Mouse (Mus musculus) megakaryocyte-erythroid progenitor cell, adult 5-6 weeks (primary cell): Measurements from ENCODE around the gene Rprd1b. TPM values are rescaled to one million over a fixed set of nuclear protein-coding genes. Genes with fewer than 3 reads are reported as not detected.
A peak's percentile ranks its signal among the peaks of the same experiment; 100 is the strongest.

ENCODE experiments used
- ATAC-seq: replicated peaks from 2 replicates; pipeline ENCODE4 v1.8.0; 2016; ENCODE audit warnings: mild to moderate bottlenecking, inconsistent platforms; ENCODE audit not compliant: severe bottlenecking, poor library complexity, low FRiP score, low TSS enrichment
- total RNA-seq, 2 experiments: library from RNA; stranded (forward) in 1 of 2; stranded (reverse) in 1 of 2; fragments of 200-1000, 215-1000 nt in 1 of 2; fragments of >200 nt in 1 of 2; fragmentation: Nextera tagmentation in 1 of 2; gene quantifications; 2 replicates each; pipeline ENCODE4 v1.2.3; 2014 to 2017

The Rprd1b gene
- 41.1 and 48.7 TPM in 2 replicates for total RNA-seq (2014; fragmentation: Nextera tagmentation)
- total RNA-seq (2017) = 21.6 and 27.9 TPM in 2 replicates

DNA sequence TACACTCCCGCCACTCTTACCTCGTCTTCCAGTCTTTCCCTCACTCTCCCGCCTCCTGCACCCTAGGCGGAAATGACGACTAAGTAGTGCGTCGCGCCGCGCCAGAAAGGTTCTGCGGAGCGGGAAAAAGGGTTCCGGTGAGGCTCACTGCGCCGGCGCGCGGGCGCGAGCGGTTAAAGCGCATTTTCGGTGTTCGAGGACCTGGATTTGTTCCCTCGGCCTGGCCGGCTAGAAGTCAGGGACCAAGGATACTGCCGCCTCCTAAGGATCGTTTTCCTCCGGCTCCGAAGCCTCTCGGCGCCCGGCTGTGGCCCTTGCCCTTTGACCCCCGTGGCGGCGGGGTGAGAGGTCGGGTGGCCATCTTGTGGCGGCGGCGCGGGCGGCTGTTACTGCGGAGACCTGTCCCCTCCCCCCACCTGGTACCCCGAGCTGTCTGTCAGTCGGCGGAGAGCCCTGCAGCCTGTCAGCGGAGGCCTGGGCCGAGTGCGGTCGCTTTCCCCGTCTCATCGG lies at the start of gene Rprd1b, which contains the start of gene Tti1:
Rprd1b (plus strand) TSS at position 144 of the 510 bp plus-strand sequence.
Tti1 (minus strand) TSS at position 80 of the 510 bp plus-strand sequence.
- peak; percentile 89 for ATAC-seq

DNA sequence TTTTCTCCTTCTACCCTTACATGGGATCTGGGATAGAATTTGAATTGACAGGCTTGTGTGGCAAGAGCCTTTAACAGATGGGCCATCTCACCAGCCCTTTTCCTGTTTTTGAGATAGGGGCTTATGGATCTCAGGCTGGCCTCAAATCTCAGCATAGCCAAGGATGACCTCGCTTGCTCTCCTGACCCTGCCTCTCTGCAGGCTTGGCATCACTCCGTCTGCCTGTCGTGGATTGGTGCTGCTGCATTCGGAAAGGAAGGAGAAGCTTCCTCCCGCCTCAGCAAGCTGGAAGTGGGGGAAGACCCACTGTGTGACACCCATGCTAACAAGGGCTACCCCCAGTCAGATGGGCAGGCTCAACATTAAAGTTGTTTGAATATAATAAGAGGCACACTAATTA lies 49.1 kb upstream of the Rprd1b start:
- no peak for ATAC-seq

DNA sequence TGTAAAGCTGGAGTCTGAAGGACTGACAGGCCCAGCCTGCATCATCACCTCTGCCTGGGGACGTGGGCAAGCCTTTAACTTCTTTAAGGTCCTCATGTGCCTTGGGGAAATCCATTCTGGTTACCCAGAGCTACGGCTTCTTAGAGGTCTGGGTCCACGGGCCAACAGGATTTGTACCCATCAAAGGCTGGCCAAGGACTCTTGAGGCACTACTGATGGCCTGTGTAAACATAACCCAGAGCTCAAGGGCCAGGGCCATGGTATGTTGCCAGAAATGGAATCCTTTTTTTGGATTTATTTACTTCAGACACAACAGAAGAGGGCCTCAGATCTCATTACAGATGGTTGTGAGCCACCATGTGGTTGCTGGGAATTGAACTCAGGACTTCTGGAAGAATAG lies 45.6 kb upstream of the Rprd1b start:
- ATAC-seq = no peak

DNA sequence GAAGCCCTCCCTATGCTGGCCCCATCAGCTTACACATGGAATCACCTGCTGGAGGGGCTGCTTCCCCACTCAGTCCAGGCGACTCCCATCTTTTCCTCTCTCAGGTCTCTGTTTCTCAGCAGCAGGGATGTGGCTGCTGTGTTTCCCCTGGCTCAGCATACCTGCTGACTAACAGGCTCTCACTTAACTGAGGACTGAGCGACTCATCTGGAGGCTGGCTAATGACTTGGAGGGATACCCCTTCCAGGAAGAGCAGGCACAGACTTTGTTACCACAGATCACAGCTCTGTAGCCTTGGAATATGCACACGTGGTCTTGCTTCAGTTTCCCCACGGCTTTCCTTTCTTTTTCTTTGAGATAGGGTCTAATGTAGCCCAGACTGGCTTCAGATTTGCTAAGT lies 45.0 kb upstream of the Rprd1b start:
- no peak for ATAC-seq

DNA sequence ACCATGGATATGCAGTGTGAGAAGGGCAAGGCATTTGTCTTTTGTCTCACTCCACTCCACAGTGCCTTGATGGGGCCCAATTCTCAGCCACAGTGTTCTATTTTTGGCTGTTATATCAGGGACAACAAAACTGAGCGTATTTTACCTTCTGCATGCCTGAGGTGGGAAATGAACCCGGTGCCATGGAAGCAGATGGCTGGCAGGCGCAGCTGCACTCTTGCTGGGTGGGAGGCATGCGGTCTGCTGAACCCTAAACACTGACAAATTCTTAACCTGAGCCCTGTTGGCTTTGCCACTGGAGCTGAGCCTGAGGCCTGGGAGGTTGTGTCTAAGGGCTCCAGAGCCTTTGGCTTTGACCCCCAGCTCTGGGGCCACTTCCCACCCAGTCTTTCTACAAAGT lies 42.7 kb upstream of the Rprd1b start:
- no peak for ATAC-seq

DNA sequence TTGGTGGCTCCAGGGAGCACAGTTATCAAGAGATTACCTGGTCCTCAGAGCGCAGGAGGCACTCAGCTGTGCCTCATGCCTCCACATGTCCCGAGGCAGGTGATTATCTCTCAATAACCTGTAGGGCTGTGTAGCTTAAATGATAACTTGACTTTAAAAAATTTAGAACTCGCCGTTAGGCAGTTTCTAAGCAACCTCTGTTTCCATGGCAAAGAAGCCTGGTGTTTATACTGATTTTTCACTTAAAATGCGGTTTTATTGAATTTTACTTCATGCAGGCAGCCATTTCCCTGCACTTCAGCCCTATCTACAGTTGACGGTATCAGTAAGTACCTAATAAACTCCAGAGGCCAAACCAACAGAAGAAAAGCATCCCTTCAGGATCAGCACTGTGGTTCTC lies 42.1 kb upstream of the Rprd1b start:
- ATAC-seq = no peak

DNA sequence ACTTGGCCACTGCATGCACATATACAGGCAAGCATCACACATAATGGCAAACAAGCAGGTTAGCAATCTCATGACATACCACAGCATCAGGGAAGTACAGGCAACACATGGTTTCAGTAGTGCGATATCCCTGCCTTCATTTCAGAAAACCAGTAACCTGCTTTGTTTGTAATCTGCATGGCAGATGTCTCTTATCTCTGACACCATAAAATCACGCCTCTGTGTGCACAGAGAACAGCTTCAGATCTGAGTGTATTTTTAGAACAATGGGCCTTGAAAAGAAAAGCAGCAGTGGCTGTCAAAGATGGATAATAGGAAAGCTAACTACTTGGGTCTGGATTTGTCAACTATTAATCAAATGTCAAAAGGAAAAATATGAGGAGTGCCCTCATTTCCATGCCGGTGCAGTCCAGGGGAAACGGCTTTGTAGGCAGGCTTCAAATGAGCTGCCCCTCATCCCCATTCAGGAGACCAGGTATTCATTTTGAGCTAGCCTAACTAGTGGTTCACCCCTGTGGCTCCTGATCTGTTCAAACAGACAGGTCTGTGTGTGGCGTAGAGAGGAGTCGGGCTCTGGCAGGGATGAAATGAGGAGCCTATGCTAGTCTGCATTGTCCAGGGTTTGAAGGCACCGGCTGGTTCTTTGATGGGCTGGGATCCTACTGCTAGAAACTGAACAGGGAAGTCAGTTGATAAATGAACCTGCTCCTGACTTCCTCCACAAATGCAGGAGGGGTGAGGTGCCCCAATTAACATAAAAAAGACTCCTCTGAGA lies 39.7 kb upstream of the Rprd1b start:
- peak; percentile 37 for ATAC-seq

DNA sequence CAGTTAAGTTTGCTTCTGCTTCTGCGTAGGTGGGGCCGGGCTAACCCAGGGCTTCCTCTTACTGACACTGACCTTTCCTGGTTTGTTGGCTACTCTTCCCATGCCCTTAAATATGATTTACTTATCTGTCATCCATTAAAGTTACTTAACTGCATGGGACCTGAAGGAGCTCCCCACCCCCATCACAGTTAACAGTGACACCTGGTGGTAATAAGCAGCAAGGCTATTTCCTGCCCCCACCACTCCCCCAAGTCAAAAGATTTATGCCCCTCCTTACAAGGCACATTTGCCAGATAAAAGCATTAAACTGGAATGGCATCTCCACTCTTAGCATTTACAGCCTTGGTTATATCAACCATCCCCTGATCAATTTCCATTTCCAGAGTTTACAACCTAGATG lies 38.4 kb upstream of the Rprd1b start:
- peak; percentile 56; the same call in 1 of the 2 replicates for ATAC-seq

DNA sequence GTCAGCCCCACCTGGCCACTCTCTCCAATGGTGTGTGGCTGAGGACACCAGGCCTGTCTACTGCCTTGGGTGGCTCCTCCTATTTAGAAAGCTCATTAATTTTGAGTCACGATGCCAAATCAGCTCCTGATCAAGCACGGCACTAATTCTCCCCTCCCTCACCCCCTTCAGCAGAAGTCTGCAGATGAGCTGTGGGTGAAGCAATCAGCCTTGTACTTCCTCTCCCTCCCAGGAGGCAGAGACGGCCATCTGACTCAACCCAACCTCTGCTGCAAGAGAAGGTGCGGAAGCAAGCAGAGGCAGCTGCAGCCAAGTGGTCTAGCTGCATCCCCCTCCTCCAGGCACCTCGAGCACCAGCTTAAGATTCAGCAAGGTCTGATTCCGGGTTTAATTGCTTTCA lies 37.3 kb upstream of the Rprd1b start:
- no peak for ATAC-seq

DNA sequence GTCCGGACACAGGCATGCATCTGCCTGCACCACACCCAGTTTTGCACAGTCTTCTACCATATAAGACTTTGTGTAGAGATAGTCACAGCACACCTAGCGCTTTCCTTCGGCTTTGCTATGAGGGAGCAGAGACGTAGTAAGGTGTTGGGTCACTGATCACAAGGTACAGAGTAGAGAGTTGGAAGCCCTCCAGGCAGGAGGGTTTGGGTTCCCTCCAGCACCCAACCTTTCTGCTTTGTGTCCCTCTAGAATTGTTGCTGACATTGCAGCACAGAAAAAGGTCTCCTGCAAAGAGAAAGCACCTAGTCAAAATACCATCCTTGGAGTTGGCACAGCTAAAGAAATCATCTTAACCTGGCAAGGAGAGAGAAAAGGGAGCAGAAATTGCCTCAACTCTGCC lies 35.8 kb upstream of the Rprd1b start:
- no peak for ATAC-seq

DNA sequence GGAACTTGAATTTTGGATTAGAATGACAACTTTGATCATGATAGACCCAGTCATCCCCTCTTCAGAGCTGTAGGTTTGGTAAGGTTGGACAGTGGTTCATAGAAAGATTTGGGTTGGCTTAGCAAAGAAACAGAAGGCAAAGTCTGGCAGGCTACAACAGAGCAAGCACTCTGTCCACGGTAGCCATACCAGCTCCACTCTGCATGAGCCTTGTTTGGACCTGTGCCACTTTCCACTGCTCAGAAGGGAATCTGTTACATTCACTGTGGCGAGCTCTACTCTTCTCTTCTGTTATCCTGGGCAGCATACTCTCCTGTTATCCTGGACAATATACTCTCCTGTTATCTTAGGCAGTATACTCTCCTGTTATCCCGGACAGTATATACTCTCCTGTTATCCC lies 29.5 kb upstream of the Rprd1b start:
- ATAC-seq = no peak

DNA sequence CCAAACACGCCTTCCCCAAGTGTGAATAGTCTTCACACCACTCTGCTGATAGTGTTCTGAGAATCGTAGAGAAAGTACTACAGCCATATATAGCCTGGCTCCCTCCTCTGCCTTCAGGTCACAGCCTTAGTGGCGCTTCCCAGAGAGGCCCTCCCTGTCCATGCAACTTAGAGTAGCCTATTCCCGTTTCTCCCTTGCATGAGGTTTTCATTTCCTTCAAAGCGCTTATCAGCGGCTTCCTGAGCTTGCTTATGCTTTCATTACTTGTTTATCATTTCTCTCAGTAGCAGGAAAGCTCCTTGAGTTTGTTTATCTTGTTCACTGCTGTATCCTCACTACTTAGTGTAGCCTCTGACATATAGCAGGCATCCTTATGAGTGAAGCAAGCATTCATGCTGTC lies 23.7 kb upstream of the Rprd1b start:
- no peak for ATAC-seq

DNA sequence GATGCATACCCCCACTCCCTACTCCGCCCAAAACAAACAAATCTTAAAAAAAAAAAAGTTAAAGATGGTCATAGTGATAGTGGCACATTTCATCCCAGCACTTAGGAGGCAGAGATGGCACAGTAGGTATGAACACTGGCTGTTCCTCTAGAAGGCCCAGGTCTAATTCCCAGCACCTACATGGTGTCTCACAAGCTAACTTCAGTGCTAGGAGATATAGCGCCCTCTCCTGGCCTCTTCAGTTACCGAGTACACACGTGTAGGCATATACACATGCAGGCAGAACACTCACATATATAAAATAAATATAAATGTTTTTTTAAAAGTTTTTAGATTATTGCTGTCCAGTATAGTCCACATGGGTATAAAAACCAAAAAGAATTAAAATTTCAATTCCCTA lies 22.7 kb upstream of the Rprd1b start:
- ATAC-seq = no peak

DNA sequence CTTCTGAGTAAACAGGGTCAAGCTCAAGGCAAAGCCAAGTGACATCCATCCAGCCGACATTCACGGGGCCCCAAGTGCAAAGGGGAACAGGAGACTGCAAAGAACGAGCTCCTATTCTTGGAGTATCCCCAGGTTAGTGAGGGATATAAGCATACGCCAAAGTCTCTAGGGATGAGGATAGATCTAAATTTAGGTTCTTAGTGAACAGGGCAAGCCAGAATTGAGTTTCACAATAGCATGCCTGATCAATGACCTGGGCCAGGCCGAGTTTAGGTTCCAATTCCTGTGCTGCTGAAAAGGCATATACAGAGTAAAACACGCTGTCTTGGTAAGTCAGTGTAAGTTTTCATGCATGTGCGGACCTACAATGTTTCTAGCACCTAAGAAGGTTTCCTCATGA lies 18.9 kb upstream of the Rprd1b start:
- ATAC-seq = no peak

DNA sequence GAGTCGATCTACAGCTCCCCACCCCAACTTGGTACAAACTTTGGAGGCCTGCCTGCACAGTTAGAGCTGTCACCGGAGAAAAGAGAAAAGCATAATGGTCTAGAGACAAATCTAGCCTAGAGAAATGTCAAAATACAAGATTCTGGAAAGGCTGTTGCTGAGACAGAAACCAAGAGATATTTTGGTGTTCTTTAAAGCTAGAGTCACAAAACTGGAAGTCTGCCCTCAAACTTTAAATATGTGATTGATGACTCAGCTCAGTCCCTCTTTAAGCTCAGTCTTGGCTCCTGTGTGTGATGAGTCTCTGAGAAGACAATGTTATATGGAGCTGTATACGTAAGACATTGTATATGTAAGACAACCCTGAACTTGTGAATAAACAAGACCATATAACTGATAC lies 15.7 kb upstream of the Rprd1b start:
- no peak for ATAC-seq

DNA sequence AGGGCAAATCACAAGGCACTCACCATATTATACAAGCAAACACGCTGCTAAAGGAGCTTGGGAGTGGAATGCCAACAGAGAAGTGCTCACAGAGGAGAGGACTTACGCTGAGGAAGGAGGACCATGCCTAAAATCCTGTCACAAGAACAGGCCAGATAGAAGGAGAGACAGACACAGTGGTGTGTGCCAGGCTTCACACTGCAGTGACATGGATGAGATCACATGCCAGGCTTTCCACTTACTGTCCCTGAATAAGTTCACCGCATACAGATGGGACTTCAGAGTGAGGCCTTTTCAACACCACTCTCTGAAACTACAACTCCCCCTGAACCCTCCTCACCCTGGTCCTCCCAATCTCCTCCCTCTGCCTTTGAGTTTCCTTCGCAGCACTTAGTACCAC lies 11.0 kb upstream of the Rprd1b start:
- no peak for ATAC-seq

DNA sequence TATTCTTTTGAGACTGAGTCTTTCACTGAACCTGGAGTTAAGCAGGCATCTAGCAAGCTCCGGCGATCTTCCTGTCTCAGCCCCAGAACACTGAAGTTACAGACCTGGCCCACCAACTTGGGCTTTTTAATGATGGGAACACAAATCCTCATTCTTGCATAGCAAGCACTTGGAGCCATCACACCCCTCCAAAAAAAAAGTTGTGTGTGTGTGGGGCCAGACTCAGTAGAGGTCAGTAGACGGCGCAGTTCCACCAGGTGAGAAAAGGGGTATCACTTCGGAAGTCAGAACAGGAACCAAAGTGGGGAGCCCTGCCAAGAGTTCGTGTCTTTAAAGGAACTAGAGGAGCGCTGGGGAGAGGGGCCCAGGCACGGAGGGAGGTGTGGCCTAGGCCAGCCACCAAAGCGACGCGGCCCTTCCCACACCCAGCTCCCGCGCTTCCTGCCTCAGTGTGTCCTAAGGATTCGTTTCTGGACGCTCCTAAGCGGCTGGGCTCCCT lies 393 bp upstream of the Rprd1b start:
- peak; percentile 56; the same call in 1 of the 2 replicates for ATAC-seq

DNA sequence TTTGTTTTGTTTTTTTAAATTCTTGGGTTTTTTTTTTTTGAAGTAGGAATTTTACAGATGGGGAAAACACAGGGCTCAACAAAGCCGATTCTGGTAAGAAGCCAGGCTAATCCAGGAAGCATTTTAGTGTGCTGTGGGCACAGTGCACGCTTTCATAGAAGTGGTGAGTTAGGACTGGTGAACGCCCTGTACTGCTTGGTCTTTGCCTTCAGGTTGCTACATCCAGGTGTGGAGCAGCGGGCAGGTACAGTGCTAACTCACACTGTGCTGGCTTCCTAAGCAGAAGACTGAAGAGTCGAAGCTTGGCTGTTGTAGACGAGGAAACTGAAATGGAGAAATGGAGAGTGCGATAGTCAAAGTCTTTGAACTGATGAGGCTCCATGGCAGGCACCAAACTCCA lies 1.7 kb downstream of the Rprd1b start:
- ATAC-seq = no peak

DNA sequence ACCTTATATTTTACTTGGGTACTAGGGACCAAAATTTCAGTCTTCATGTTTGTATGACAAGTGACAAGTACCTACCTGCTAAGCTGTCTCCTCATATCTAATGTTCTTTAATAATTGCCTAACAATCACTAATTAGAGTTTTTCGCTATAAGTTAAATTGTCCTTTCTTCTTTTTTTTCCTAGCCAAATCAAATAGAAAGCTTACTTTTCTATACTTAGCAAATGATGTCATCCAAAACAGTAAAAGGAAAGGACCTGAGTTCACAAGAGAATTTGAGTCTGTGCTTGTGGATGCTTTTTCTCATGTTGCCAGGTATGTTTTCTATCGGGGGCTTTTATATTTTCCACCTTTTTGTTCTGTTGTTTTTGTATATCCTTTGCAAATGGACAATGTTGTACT lies 7.5 kb downstream of the Rprd1b start:
- ATAC-seq = no peak

DNA sequence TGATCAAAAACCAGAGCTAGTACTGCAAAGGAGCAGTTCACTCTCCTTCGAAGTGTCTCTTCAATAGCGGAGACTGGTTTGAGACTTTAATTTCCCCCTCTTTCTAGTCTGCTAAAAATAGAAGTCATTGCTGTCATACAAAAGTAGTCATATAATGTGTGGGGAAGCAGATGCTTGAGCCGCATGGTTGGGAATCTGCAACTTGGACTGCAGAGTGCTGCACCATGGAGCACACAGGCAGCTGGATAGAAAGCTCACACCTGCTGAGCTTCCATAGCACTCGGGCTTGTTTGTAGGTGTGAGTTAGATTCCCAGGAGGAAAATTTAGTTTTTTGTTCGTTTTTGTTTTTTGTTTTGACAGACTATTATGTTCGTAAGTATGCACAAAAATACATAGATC lies 8.1 kb downstream of the Rprd1b start:
- ATAC-seq = no peak

DNA sequence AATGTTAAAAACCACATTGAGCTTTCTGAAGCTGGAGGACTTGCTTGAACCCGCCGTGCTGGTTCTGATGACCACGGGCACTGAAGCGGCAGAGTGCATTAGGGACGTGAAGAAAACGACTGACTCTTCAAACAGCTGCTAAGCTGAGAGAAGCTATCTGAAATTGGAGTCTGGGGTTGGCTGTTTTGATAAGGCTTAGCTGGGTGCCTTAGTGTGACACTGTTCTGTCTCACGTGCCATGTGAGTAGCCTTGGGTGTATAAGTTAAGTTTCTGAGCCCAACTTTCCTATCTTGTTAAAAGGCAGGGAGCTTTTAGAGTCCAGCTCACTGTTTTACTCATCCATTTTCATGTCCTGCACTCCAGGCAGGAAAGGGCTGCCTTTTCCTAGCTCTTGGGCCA lies 8.7 kb downstream of the Rprd1b start:
- peak; percentile 98 for ATAC-seq
